Mouse (Mus musculus) G1E (cell line): ENCODE measurements around the gene Gm49358. TPM values are rescaled to one million over a fixed set of nuclear protein-coding genes. Genes with fewer than 3 reads are reported as not detected.

Source experiments
- ATAC-seq: 2 replicates; pipeline ENCODE4 v1.8.0; 2016; ENCODE audit warnings: mild to moderate bottlenecking; ENCODE audit not compliant: insufficient number of reproducible peaks, poor library complexity, low FRiP score, severe bottlenecking; ENCODE audit errors: extremely low read depth
- DNase-seq: peaks from one replicate; pipeline ENCODE4 v3.0.0; 2012; ENCODE audit warnings: low spot score
- H3K27me3 ChIP-seq: 2 replicates; pipeline ENCODE4 v1.6.1; 2012; ENCODE audit warnings: mild to moderate bottlenecking, low read length, inconsistent platforms; ENCODE audit not compliant: insufficient read depth
- H3K36me3 ChIP-seq: replicated peaks from 2 replicates; pipeline ENCODE3; 2012; ENCODE audit warnings: mild to moderate bottlenecking, inconsistent platforms
- H3K4me1 ChIP-seq: 2 replicates; pipeline ENCODE4 v1.6.1; 2012; ENCODE audit warnings: low read depth, low read length, inconsistent platforms, mixed read lengths; ENCODE audit not compliant: insufficient read depth
- H3K4me3 ChIP-seq: 2 replicates; pipeline ENCODE4 v1.5.1; 2012; ENCODE audit warnings: low read depth, mild to moderate bottlenecking, inconsistent platforms, low read length, moderate library complexity, mixed read lengths
- H3K9me3 ChIP-seq: replicated peaks from 2 replicates; pipeline ENCODE4 v1.6.1; 2012; ENCODE audit warnings: inconsistent platforms
- CTCF ChIP-seq: IDR thresholded peaks from 2 replicates; pipeline ENCODE4 v1.5.1; 2012; ENCODE audit warnings: low read depth, low read length, inconsistent platforms, mixed read lengths
- GATA1 ChIP-seq: IDR thresholded peaks from 2 replicates; pipeline ENCODE4 v1.6.1; 2012; ENCODE audit warnings: borderline replicate concordance, low read length, inconsistent platforms, mixed read lengths
- GATA2 ChIP-seq: IDR thresholded peaks from 2 replicates; pipeline ENCODE4 v1.6.1; 2012; ENCODE audit warnings: low read depth, low read length, inconsistent platforms, borderline replicate concordance
- POLR2AphosphoS5 ChIP-seq: IDR thresholded peaks from 2 replicates; pipeline ENCODE4 v1.6.1; 2012; ENCODE audit warnings: low read depth, low read length, inconsistent platforms; ENCODE audit not compliant: insufficient replicate concordance
- TAL1 ChIP-seq: conservative IDR thresholded peaks from 2 replicates; pipeline ENCODE4 v1.6.1; 2012; ENCODE audit warnings: low read depth, low read length, inconsistent platforms, mixed read lengths
- polyA plus RNA-seq: library from polyadenylated mRNA; stranded (reverse); fragments of >175 nt; gene quantifications from 2 replicates; pipeline ENCODE4 v1.2.3, GENCODE M21; 2012
- total RNA-seq, 2 experiments: library from RNA; stranded (forward) in 1 of 2; stranded (reverse) in 1 of 2; fragments of 200-1000 nt in 1 of 2; fragments of >200 nt in 1 of 2; fragmentation: Nextera tagmentation in 1 of 2; gene quantifications; 2 replicates each; pipeline ENCODE4 v1.2.3; 2014 to 2017

Gm49358 gene
- total and polyA plus RNA-seq, 3 experiments = not detected

DNA sequence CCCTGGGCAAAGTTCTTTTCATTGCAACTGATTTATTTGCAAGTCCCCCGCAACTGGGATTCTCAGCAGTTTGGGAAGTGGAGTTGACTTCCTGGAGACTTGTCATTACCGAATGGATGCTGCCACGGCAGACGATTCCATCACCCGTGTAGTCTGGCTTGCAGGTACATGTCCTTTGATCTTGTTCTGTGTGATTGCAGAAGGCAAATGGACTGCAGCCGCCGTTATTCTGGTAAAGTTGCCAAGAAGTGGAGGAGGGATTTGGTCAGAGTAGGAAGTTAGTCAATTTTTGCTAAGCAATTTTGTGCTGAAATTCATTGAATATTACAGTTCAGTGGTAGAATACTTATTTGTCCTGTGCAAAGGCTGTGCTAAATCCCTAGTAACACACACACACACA is 114.9 kb downstream of the Gm49358 start:
- no peaks in the 10 kb centered on the region for H3K4me1 ChIP-seq
- H3K9me3 ChIP-seq = no peaks in the 10 kb centered on the region
- TF ChIP-seq GATA1 = no peak
- no peak for TF ChIP-seq GATA2
- no peak for TF ChIP-seq CTCF
- no peak for TF ChIP-seq TAL1
- no peak for TF ChIP-seq POLR2AphosphoS5
- DNase-seq = no peak
- no peaks in the 10 kb centered on the region for H3K36me3 ChIP-seq
- no peaks in the 10 kb centered on the region for H3K27me3 ChIP-seq
- no peak for ATAC-seq
- no peak overlapping the region for H3K4me3 ChIP-seq

- DNase-seq (no peak), ATAC-seq (no peak)
- Histone ChIP-seq H3K4me1 (no peaks in the 10 kb centered on the region), H3K36me3 (no peaks in the 10 kb centered on the region), H3K4me3 (no peak overlapping the region), H3K9me3 (no peaks in the 10 kb centered on the region), H3K27me3 (no peaks in the 10 kb centered on the region)
- TF ChIP-seq POLR2AphosphoS5 (no peak), GATA1 (no peak), CTCF (no peak), TAL1 (no peak), GATA2 (no peak)
These were observed 116.5 kb downstream of the Gm49358 start for GRCm38 (mm10) chr10:86880071-86880806.

- no peaks in the 10 kb centered on the region for H3K9me3 ChIP-seq
- H3K36me3 ChIP-seq = no peaks in the 10 kb centered on the region
- no peaks in the 10 kb centered on the region for H3K27me3 ChIP-seq
- ATAC-seq = no peak
- no peaks in the 10 kb centered on the region for H3K4me1 ChIP-seq
- TF ChIP-seq GATA1 = no peak
- no peak for TF ChIP-seq TAL1
- TF ChIP-seq POLR2AphosphoS5 = no peak
- TF ChIP-seq CTCF = no peak
- no peak for TF ChIP-seq GATA2
- H3K4me3 ChIP-seq = no peak overlapping the region
- no peak for DNase-seq
These were observed 117.7 kb downstream of the Gm49358 start for GRCm38 (mm10) chr10:86881448-86881847.

Other genes with a start within 250 kb of the Gm49358 start
- gene Hsp90b1, start 58.5 kb upstream of the Gm49358 start, total RNA-seq (2014; fragmentation: Nextera tagmentation) = 423 and 435 TPM in 2 replicates
- gene Hsp90b1, start 58.5 kb upstream of the Gm49358 start, total RNA-seq (2017) = 367 and 445 TPM in 2 replicates
- 17.3 and 26.6 TPM in 2 replicates for gene Hsp90b1, start 58.5 kb upstream of the Gm49358 start, polyA plus RNA-seq
- gene Ttc41, start 58.2 kb upstream of the Gm49358 start, total RNA-seq (2014; fragmentation: Nextera tagmentation) = 5.4 and 6.5 TPM in 2 replicates
- gene Ttc41, start 58.2 kb upstream of the Gm49358 start, total RNA-seq (2017) = 1.0 and 1.9 TPM in 2 replicates
- 0.09 and 0.10 TPM in 2 replicates for gene Ttc41, start 58.2 kb upstream of the Gm49358 start, polyA plus RNA-seq
- 14.3 and 16.5 TPM in 2 replicates for gene Nt5dc3, start 15.0 kb downstream of the Gm49358 start, total RNA-seq (2014; fragmentation: Nextera tagmentation)
- 6.6 and 7.1 TPM in 2 replicates for gene Nt5dc3, start 15.0 kb downstream of the Gm49358 start, total RNA-seq (2017)
- gene Nt5dc3, start 15.0 kb downstream of the Gm49358 start, polyA plus RNA-seq = 7.6 and 13.0 TPM in 2 replicates
- gene Stab2, start 244.1 kb downstream of the Gm49358 start, total RNA-seq (2014; fragmentation: Nextera tagmentation) = 29.7 TPM in 1 of 2 replicates, not detected in the other
- under 0.01 and 0.12 TPM in 2 replicates for gene Stab2, start 244.1 kb downstream of the Gm49358 start, total RNA-seq (2017)
- gene Stab2, start 244.1 kb downstream of the Gm49358 start, polyA plus RNA-seq = not detected in 2 replicates